Mouse (Mus musculus): ENCODE results near the gene Rps6kl1.

DNA sequence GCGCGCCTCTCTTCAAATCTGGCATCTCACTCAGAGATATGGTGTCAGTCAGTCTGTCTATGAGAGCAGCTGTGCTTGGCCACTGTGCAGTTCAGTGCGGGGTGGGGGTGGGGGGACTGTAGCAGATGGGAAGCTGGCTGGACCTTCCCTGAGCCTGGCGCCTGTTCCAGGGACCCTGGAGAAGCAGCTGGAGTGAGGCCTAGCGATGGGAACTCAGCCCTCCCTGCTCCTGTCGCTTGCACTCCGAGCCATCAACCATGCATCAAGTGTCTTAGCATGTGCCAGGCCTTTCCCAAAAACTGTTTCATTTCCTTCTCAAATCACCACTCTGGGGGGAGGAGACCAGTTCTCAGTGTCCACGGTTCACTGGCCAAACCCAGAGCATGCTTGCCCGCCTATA, 5.4 kb downstream of the Rps6kl1 start:
- no peak for TF ChIP-seq CTCF (IDR thresholded peaks at IDR 0.05)
- TF ChIP-seq POLR2A (IDR thresholded peaks at IDR 0.05; ENCODE audit: insufficient read depth, low read depth, low read length) = no peak
- 0 out of 2 replicates have a peak, but pooled peaks have one; percentile 51 for TF ChIP-seq EP300 (IDR thresholded peaks at IDR 0.05; ENCODE audit: insufficient read depth, low read depth, low read length)
